Mouse (Mus musculus): Measurements from ENCODE around the gene Tmem235.

Tmem235 gene

DNA sequence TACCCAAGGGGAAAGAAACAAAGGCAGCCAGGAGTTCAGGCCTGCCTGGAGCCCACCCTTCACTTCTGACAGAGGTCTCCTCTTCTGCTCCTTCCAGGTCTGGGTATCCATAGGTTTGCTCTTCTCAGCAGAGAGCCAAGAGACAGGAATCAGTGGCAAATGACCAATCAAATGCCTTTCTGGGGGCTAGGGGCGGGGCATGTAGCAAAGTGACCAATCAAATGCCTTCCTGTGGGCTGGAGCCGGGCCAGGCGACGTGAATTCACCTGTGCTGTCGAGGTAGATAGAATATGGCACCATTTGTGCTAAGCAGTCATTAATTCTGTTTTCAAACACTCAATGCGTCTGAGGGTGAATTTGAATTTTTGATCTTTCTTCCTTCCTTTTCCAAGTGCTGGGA, 31.6 kb downstream of the Tmem235 start:
- no peak for DNase-seq

DNA sequence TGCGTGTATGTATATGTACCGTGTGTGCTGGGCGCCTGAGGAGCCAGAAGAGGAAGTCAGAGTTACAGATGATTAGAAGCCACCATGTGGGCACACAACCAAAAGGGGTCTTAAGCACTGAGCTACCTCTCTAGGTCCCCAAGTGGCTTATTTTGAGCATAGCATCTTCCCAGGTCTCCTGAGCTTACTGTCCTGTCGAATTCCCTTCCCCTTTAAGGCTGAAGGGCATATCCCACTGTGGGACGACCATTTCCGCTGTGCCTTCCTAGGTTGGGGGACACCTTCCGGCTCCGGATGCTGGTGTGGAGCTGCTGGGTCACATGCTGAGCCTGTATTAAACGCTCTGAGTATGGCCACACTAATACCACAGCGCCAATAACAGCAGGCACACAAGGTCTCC, 34.1 kb downstream of the Tmem235 start:
- DNase-seq, result no peak

- no peak for DNase-seq
Observed at GRCm38 (mm10) chr11:117896533-117896932, 36.0 kb downstream of the Tmem235 start.

DNA sequence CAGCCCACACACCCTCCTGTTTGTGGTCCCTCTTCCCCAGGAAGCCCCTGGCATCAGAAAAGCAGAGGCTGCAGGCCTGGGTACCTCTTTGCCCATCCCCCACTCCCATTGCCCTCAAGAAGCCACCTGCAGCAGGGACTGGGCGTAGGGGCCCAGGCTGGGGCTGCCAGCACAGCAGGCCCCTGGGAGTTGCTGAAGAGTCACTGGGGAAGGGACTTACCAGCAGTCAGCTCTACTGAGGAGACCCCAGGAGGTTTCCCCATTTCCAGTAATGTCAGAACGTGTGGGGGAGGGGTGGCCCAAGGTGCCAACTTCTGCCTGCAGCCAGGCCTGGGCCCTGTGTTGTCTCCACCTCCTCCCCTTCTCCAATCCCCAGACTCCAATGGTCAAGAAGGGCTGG, 41.7 kb downstream of the Tmem235 start:
- no peak for DNase-seq

GRCm38 (mm10) chr11:117904442-117904841, 43.9 kb downstream of the Tmem235 start:
- DNase-seq, result no peak

DNA sequence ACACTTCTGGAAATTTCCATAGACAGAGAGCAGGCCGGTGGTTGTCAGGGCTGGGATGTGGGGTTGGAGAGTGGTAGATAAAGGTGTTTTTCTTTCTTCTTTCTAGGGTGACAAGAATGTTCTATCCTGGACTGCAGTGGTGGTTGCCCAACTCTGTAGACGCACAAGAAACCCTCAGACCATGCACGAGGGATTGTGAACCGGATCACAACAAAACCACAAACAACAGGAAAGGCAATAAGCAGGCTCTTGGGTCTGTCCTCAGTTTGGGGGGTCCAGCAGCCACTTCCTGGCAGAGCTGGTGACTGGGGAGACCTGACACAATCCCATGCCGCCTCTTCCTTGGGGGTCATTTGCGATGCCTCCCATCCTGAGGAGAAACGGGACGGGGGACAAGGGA, 48.8 kb downstream of the Tmem235 start:
- DNase-seq, result no peak

- peak; percentile 31 for DNase-seq
Observed at GRCm38 (mm10) chr11:117912684-117913352, 52.3 kb downstream of the Tmem235 start.

- DNase-seq, result no peak
Observed at GRCm38 (mm10) chr11:117914531-117914930, 54.0 kb downstream of the Tmem235 start.

Data from cerebellum, adult 9-11 months (tissue).